Mouse (Mus musculus) kidney, adult 2 months (tissue): ENCODE data around the gene Gm43552. TPM values are rescaled to one million over a fixed set of nuclear protein-coding genes. Genes with fewer than 3 reads are reported as not detected.
A peak's percentile ranks its signal among the peaks of the same experiment; 100 is the strongest.

Experiments
- DNase-seq: peaks from one replicate; pipeline ENCODE4 v3.0.0; 2021
- H3K27ac ChIP-seq: fragments of 200-500 bp; 2 replicates; pipeline ENCODE4 v1.5.1; 2012; ENCODE audit warnings: low read depth, low read length, control low read depth, inconsistent platforms; ENCODE audit not compliant: insufficient read depth
- H3K27me3 ChIP-seq: fragments of 200-500 bp; replicated peaks from 2 replicates; pipeline ENCODE4 v1.6.1; 2012; ENCODE audit warnings: mild to moderate bottlenecking, moderate library complexity, low read length, inconsistent platforms; ENCODE audit not compliant: control insufficient read depth, insufficient read depth
- H3K36me3 ChIP-seq: fragments of 200-500 bp; 2 replicates; pipeline ENCODE4 v1.6.1; 2012; ENCODE audit warnings: mild to moderate bottlenecking, moderate library complexity, low read length, inconsistent platforms; ENCODE audit not compliant: control insufficient read depth, insufficient read depth
- H3K4me1 ChIP-seq: fragments of 200-500 bp; 2 replicates; pipeline ENCODE4 v1.6.1; 2011; ENCODE audit warnings: low read length; ENCODE audit not compliant: control insufficient read depth, insufficient read depth
- H3K4me3 ChIP-seq: fragments of 200-500 bp; 2 replicates; pipeline ENCODE4 v1.5.1; 2011; ENCODE audit warnings: mild to moderate bottlenecking, low read depth, low read length, control low read depth; ENCODE audit not compliant: insufficient read depth
- CTCF ChIP-seq: fragments of 200-500 bp; conservative IDR thresholded peaks from 2 replicates; pipeline ENCODE4 v1.5.1; 2011; ENCODE audit warnings: low read depth, mild to moderate bottlenecking, control low read depth, low read length, moderate library complexity, mixed read lengths; ENCODE audit not compliant: insufficient read depth, insufficient read length
- POLR2A ChIP-seq: fragments of 200-500 bp; IDR thresholded peaks from one replicate; pipeline ENCODE4 v1.6.1; 2011; ENCODE audit warnings: low read depth, low read length, control low read depth
- WGBS: fragments of 180-500 bp; shearing (Covaris S2); methylation state at CpG from one replicate; pipeline ENCODE4 v1.1.7; 2018; 5-methylcytosine and 5-hydroxymethylcytosine counted together
- polyA plus RNA-seq: library from polyadenylated mRNA; depleted of rRNA; stranded (reverse); fragments of >200 nt; gene quantifications from 2 replicates; pipeline ENCODE4 v1.2.3, GENCODE M21; 2012

The Gm43552 gene
- polyA plus RNA-seq, 1 experiment, result not detected

- no peaks in the 10 kb centered on the region for H3K4me1 ChIP-seq
- no peak overlapping the region for H3K4me3 ChIP-seq
- H3K27ac ChIP-seq, result no peak overlapping the region; the same call in 1 of the 2 replicates
- no peaks in the 10 kb centered on the region; the same call in 1 of the 2 replicates for H3K36me3 ChIP-seq
- no peaks in the 10 kb centered on the region for H3K27me3 ChIP-seq
- WGBS, result 65% methylated on average over 5 of the region's 5 CpGs
- TF ChIP-seq CTCF (no peak), POLR2A (no peak)
- no peak for DNase-seq
Measured at GRCm38 (mm10) chr5:65457846-65458245, 34.8 kb downstream of the Gm43552 start.

- Histone ChIP-seq H3K27me3 (no peaks in the 10 kb centered on the region), H3K27ac (no peak overlapping the region; the same call in 1 of the 2 replicates), H3K4me3 (no peak overlapping the region), H3K4me1 (no peaks in the 10 kb centered on the region), H3K36me3 (no peaks in the 10 kb centered on the region; the same call in 1 of the 2 replicates)
- no peak for DNase-seq
- WGBS, result 69% methylated on average over 7 of the region's 7 CpGs
- no peak for TF ChIP-seq POLR2A
- no peak for TF ChIP-seq CTCF
Measured at GRCm38 (mm10) chr5:65457086-65457827, 35.4 kb downstream of the Gm43552 start.

GRCm38 (mm10) chr5:65454771-65455170 is 37.9 kb downstream of the Gm43552 start:
- Histone ChIP-seq H3K27ac (no peak overlapping the region), H3K27me3 (no peaks in the 10 kb centered on the region), H3K36me3 (no peaks in the 10 kb centered on the region; the same call in 1 of the 2 replicates), H3K4me3 (no peak overlapping the region), H3K4me1 (no peaks in the 10 kb centered on the region)
- TF ChIP-seq CTCF (no peak), POLR2A (no peak)
- 50% methylated on average over 5 of the region's 5 CpGs for WGBS
- DNase-seq, result no peak

GRCm38 (mm10) chr5:65448941-65449340 is 43.7 kb downstream of the Gm43552 start:
- Histone ChIP-seq H3K27ac (no peak overlapping the region), H3K4me1 (no peaks in the 10 kb centered on the region), H3K27me3 (no peaks in the 10 kb centered on the region), H3K4me3 (no peak overlapping the region), H3K36me3 (no peaks in the 10 kb centered on the region; the same call in 1 of the 2 replicates)
- no peak for TF ChIP-seq POLR2A
- TF ChIP-seq CTCF, result no peak
- WGBS, result 90% methylated on average over 4 of the region's 4 CpGs
- no peak for DNase-seq

- no peak for TF ChIP-seq POLR2A
- no peak for TF ChIP-seq CTCF
- Histone ChIP-seq H3K4me1 (no peaks in the 10 kb centered on the region), H3K27me3 (no peaks in the 10 kb centered on the region), H3K36me3 (no peaks in the 10 kb centered on the region; the same call in 1 of the 2 replicates), H3K4me3 (no peak overlapping the region), H3K27ac (no peak overlapping the region)
- 83% methylated on average over 2 of the region's 2 CpGs for WGBS
- DNase-seq, result no peak
Measured at GRCm38 (mm10) chr5:65447826-65448225, 44.8 kb downstream of the Gm43552 start.

- TF ChIP-seq POLR2A (no peak), CTCF (no peak)
- peak; percentile 52 for DNase-seq
- 40% methylated on average over 2 of the region's 2 CpGs for WGBS
- Histone ChIP-seq H3K36me3 (no peaks in the 10 kb centered on the region; the same call in 1 of the 2 replicates), H3K4me3 (no peak overlapping the region), H3K27me3 (no peaks in the 10 kb centered on the region), H3K4me1 (no peaks in the 10 kb centered on the region), H3K27ac (no peak overlapping the region)
Measured at GRCm38 (mm10) chr5:65446756-65447155, 45.9 kb downstream of the Gm43552 start.

GRCm38 (mm10) chr5:65444981-65445380 is 47.7 kb downstream of the Gm43552 start:
- H3K36me3 ChIP-seq, result no peaks in the 10 kb centered on the region; the same call in 1 of the 2 replicates
- DNase-seq, result no peak
- no peak overlapping the region for H3K27ac ChIP-seq
- H3K4me1 ChIP-seq, result no peaks in the 10 kb centered on the region
- WGBS, result 35% methylated on average over 5 of the region's 6 CpGs
- TF ChIP-seq POLR2A (no peak), CTCF (no peak)
- H3K4me3 ChIP-seq, result no peak overlapping the region
- no peaks in the 10 kb centered on the region for H3K27me3 ChIP-seq
